Mouse (Mus musculus) kidney, embryonic 16.5 days (tissue): ENCODE data around the gene Glo1. TPM values are rescaled to one million over a fixed set of nuclear protein-coding genes. Genes with fewer than 3 reads are reported as not detected.

Source experiments
- ATAC-seq: fragments of 200-750 bp; cut with Nextera tagmentation; 2 replicates; pipeline ENCODE4 v1.8.0; 2017; ENCODE audit warnings: moderate TSS enrichment; ENCODE audit not compliant: low FRiP score, low TSS enrichment
- H3K27ac ChIP-seq: fragments of 300-500 bp; sonication (generic); 2 replicates; pipeline ENCODE4 v1.5.1; 2014; ENCODE audit warnings: low read length
- H3K27me3 ChIP-seq: fragments of 300-500 bp; sonication (generic); 2 replicates; pipeline ENCODE4 v1.6.1; 2014; ENCODE audit warnings: low read length, control low read depth, mixed read lengths; ENCODE audit not compliant: insufficient read depth
- H3K36me3 ChIP-seq: fragments of 300-500 bp; sonication (generic); 2 replicates; pipeline ENCODE4 v1.6.1; 2014; ENCODE audit warnings: low read length, control low read depth, mixed read lengths; ENCODE audit not compliant: insufficient read depth
- H3K4me1 ChIP-seq: fragments of 300-500 bp; sonication (generic); 2 replicates; pipeline ENCODE4 v1.6.1; 2014; ENCODE audit warnings: low read length, control low read depth, mixed read lengths; ENCODE audit not compliant: insufficient read depth
- H3K4me2 ChIP-seq: fragments of 300-500 bp; sonication (generic); replicated peaks from 2 replicates; pipeline ENCODE4 v1.6.1; 2014; ENCODE audit warnings: low read depth, low read length
- H3K4me3 ChIP-seq: fragments of 300-500 bp; sonication (generic); 2 replicates; pipeline ENCODE4 v1.5.1; 2014; ENCODE audit warnings: mild to moderate bottlenecking, low read length
- H3K9ac ChIP-seq: fragments of 300-500 bp; sonication (generic); replicated peaks from 2 replicates; pipeline ENCODE4 v1.6.1; 2014; ENCODE audit warnings: low read length
- H3K9me3 ChIP-seq: fragments of 300-500 bp; sonication (generic); 2 replicates; pipeline ENCODE4 v1.6.1; 2016; ENCODE audit warnings: low read length, control low read depth
- WGBS: fragments of 180-500 bp; shearing (Covaris S2); extraction: QIAGEN DNeasy Blood & Tissue Kit; methylation state at CpG from one replicate; pipeline ENCODE4 v1.1.7; 2014; 5-methylcytosine and 5-hydroxymethylcytosine counted together
- polyA plus RNA-seq: library from polyadenylated mRNA; unstranded; fragments of >200 nt; fragmentation: Nextera tagmentation; extraction: Ambion mirVana; gene quantifications from 2 replicates; pipeline ENCODE4 v1.2.1, GENCODE M21; 2015

Gene Glo1
- polyA plus RNA-seq, 1 experiment from 2014 or later = 222 TPM

- WGBS = 54% methylated on average over 8 of the region's 8 CpGs
- Histone ChIP-seq H3K9me3 (no peaks in the 10 kb centered on the region), H3K27ac (peak overlapping the region; percentile 3; the same call in 1 of the 2 replicates), H3K4me3 (no peak overlapping the region), H3K36me3 (no peaks in the 10 kb centered on the region), H3K9ac (no peak overlapping the region), H3K4me2 (peak overlapping the region; percentile 87; the same call in 1 of the 2 replicates), H3K4me1 (peaks cover 35% of the 10 kb centered on the region), H3K27me3 (no peaks in the 10 kb centered on the region)
- no peak for ATAC-seq
Observed at GRCm38 (mm10) chr17:30573990-30574782, 52.5 kb downstream of the Glo1 start.

- Histone ChIP-seq H3K9ac (no peak overlapping the region), H3K9me3 (no peaks in the 10 kb centered on the region), H3K36me3 (no peaks in the 10 kb centered on the region), H3K4me2 (no peak overlapping the region), H3K27ac (no peak overlapping the region), H3K4me1 (peaks cover 29% of the 10 kb centered on the region), H3K4me3 (no peak overlapping the region), H3K27me3 (no peaks in the 10 kb centered on the region)
- 33% methylated on average over 3 of the region's 3 CpGs for WGBS
- ATAC-seq = no peak
Observed at GRCm38 (mm10) chr17:30570971-30571370, 55.7 kb downstream of the Glo1 start.

- H3K4me3 ChIP-seq = no peak overlapping the region
- 25% methylated on average over 8 of the region's 8 CpGs for WGBS
- H3K4me1 ChIP-seq = peaks cover 28% of the 10 kb centered on the region
- 0 out of 2 replicates have a peak overlapping the region, but pooled peaks have one; percentile 17 for H3K4me2 ChIP-seq
- no peak overlapping the region for H3K27ac ChIP-seq
- H3K27me3 ChIP-seq = no peaks in the 10 kb centered on the region
- H3K36me3 ChIP-seq = no peaks in the 10 kb centered on the region
- no peaks in the 10 kb centered on the region for H3K9me3 ChIP-seq
- ATAC-seq = peak; percentile 76; the same call in 1 of the 2 replicates
- H3K9ac ChIP-seq = no peak overlapping the region
Observed at GRCm38 (mm10) chr17:30570173-30570572, 56.5 kb downstream of the Glo1 start.

- Histone ChIP-seq H3K9me3 (no peaks in the 10 kb centered on the region), H3K27me3 (no peaks in the 10 kb centered on the region)
Observed at GRCm38 (mm10) chr17:30568473-30568872, 58.2 kb downstream of the Glo1 start.

GRCm38 (mm10) chr17:30564971-30565370 lies 61.7 kb downstream of the Glo1 start:
- 88% methylated on average over 7 of the region's 7 CpGs for WGBS

More at GRCm38 (mm10) chr17:30568473-30568872, 58.2 kb downstream of the Glo1 start:
- Histone ChIP-seq H3K4me1 (peaks cover 13% of the 10 kb centered on the region), H3K4me2 (no peak overlapping the region), H3K9ac (no peak overlapping the region), H3K27ac (no peak overlapping the region), H3K4me3 (no peak overlapping the region), H3K36me3 (no peaks in the 10 kb centered on the region)
- ATAC-seq = no peak

GRCm38 (mm10) chr17:30564407-30564806 lies 62.3 kb downstream of the Glo1 start:
- H3K27ac ChIP-seq = no peak overlapping the region
- H3K9me3 ChIP-seq = no peaks in the 10 kb centered on the region
- 79% methylated on average over 3 of the region's 3 CpGs for WGBS
- no peak for ATAC-seq
- H3K27me3 ChIP-seq = no peaks in the 10 kb centered on the region
- no peaks in the 10 kb centered on the region for H3K4me1 ChIP-seq
- no peak overlapping the region for H3K4me2 ChIP-seq
- H3K36me3 ChIP-seq = no peaks in the 10 kb centered on the region
- no peak overlapping the region for H3K4me3 ChIP-seq
- no peak overlapping the region for H3K9ac ChIP-seq

More at GRCm38 (mm10) chr17:30564971-30565370, 61.7 kb downstream of the Glo1 start:
- H3K4me1 ChIP-seq = peaks cover 1% of the 10 kb centered on the region
- no peak overlapping the region for H3K4me3 ChIP-seq
- H3K9ac ChIP-seq = no peak overlapping the region
- H3K4me2 ChIP-seq = no peak overlapping the region
- no peaks in the 10 kb centered on the region for H3K27me3 ChIP-seq
- H3K9me3 ChIP-seq = no peaks in the 10 kb centered on the region
- ATAC-seq = no peak
- no peaks in the 10 kb centered on the region for H3K36me3 ChIP-seq
- no peak overlapping the region for H3K27ac ChIP-seq

- Histone ChIP-seq H3K4me1 (no peaks in the 10 kb centered on the region), H3K9ac (no peak overlapping the region), H3K4me3 (no peak overlapping the region), H3K4me2 (no peak overlapping the region), H3K27ac (no peak overlapping the region), H3K36me3 (no peaks in the 10 kb centered on the region), H3K27me3 (no peaks in the 10 kb centered on the region), H3K9me3 (no peaks in the 10 kb centered on the region)
- whole genome bisulfite sequencing = 69% methylated on average over 6 of the region's 6 CpGs
- no peak for ATAC-seq
Observed at GRCm38 (mm10) chr17:30563484-30564075, 63.1 kb downstream of the Glo1 start.

GRCm38 (mm10) chr17:30562770-30563169 lies 63.9 kb downstream of the Glo1 start:
- Histone ChIP-seq H3K27ac (no peak overlapping the region), H3K4me3 (no peak overlapping the region), H3K27me3 (no peaks in the 10 kb centered on the region), H3K36me3 (no peaks in the 10 kb centered on the region), H3K9ac (no peak overlapping the region), H3K4me2 (no peak overlapping the region), H3K9me3 (no peaks in the 10 kb centered on the region), H3K4me1 (no peaks in the 10 kb centered on the region)
- no peak for ATAC-seq
- 88% methylated on average over 2 of the region's 2 CpGs for WGBS

- H3K4me1 ChIP-seq = no peaks in the 10 kb centered on the region
- no peak overlapping the region for H3K27ac ChIP-seq
- no peaks in the 10 kb centered on the region for H3K9me3 ChIP-seq
- no peak overlapping the region for H3K4me2 ChIP-seq
- H3K9ac ChIP-seq = no peak overlapping the region
- whole genome bisulfite sequencing = 43% methylated on average over 3 of the region's 3 CpGs
- no peak overlapping the region for H3K4me3 ChIP-seq
- H3K36me3 ChIP-seq = no peaks in the 10 kb centered on the region
- ATAC-seq = no peak
- no peaks in the 10 kb centered on the region for H3K27me3 ChIP-seq
Observed at GRCm38 (mm10) chr17:30559536-30559935, 67.1 kb downstream of the Glo1 start.

GRCm38 (mm10) chr17:30558623-30559022 lies 68.0 kb downstream of the Glo1 start:
- 72% methylated on average over 2 of the region's 2 CpGs for WGBS
- H3K4me2 ChIP-seq = no peak overlapping the region
- no peak for ATAC-seq
- H3K36me3 ChIP-seq = no peaks in the 10 kb centered on the region
- no peaks in the 10 kb centered on the region for H3K27me3 ChIP-seq
- no peak overlapping the region for H3K4me3 ChIP-seq
- H3K4me1 ChIP-seq = no peaks in the 10 kb centered on the region
- H3K9ac ChIP-seq = no peak overlapping the region
- no peaks in the 10 kb centered on the region for H3K9me3 ChIP-seq
- no peak overlapping the region for H3K27ac ChIP-seq
